Mouse (Mus musculus) left cerebral cortex, postnatal 4 days (tissue): ENCODE measurements at regions not wholly inside any gene's neighbourhood (a gene's known extent, or its start where the extent isn't known, plus 50 kb on each side); places are given as distances from the start of the nearest gene placed in this dataset.

ENCODE experiments used
- DNase-seq: peaks from one replicate; pipeline ENCODE4 v3.0.0-alpha.2; 2022
- intact Hi-C: fragments of 180-260 bp; cut with DNase I; formaldehyde crosslinking; loops from one replicate; pipeline ENCODE4 v1.15.1; 2025

- intact Hi-C loops: no loop called here
- DNase-seq: no peak
These were observed 1164.1 kb upstream of the Got2 start for GRCm38 (mm10) chr8:97052436-97052835.

GRCm38 (mm10) chr8:97039778-97040177 is 1151.4 kb upstream of the Got2 start:
- intact Hi-C loops: no loop called here
- no peak for DNase-seq

GRCm38 (mm10) chr8:97038854-97039253 is 1150.5 kb upstream of the Got2 start:
- intact Hi-C loops: no loop called here
- DNase-seq: no peak

GRCm38 (mm10) chr8:97032188-97032587 is 1143.8 kb upstream of the Got2 start:
- intact Hi-C loops: no loop called here
- DNase-seq: no peak

- intact Hi-C loops: no loop called here
- DNase-seq: no peak
These were observed 1127.2 kb upstream of the Got2 start for GRCm38 (mm10) chr8:97015571-97015970.

GRCm38 (mm10) chr8:97004131-97004530 is 1115.8 kb upstream of the Got2 start:
- DNase-seq: peak; percentile 78
- intact Hi-C loops: no loop called here

GRCm38 (mm10) chr8:96983103-96983502 is 1094.8 kb upstream of the Got2 start:
- no peak for DNase-seq
- intact Hi-C loops: no loop called here
